Mouse (Mus musculus) adrenal gland, adult 10 weeks (tissue): ENCODE data around the gene Dip2a. TPM values are rescaled to one million over a fixed set of nuclear protein-coding genes. Genes with fewer than 3 reads are reported as not detected.

Experiments used
- polyA plus RNA-seq: library from polyadenylated mRNA; stranded (reverse); fragments of 350-450 nt; fragmentation: Illumina TruSeq; extraction: RNeasy Lipid Tissue Mini Kit (QIAGEN cat#74804); gene quantifications from one replicate; pipeline ENCODE4 v1.2.3, GENCODE M21; 2014; ENCODE audit warnings: low read depth, low replicate concordance

The Dip2a gene
- 13.4 TPM for polyA plus RNA-seq

DNA sequence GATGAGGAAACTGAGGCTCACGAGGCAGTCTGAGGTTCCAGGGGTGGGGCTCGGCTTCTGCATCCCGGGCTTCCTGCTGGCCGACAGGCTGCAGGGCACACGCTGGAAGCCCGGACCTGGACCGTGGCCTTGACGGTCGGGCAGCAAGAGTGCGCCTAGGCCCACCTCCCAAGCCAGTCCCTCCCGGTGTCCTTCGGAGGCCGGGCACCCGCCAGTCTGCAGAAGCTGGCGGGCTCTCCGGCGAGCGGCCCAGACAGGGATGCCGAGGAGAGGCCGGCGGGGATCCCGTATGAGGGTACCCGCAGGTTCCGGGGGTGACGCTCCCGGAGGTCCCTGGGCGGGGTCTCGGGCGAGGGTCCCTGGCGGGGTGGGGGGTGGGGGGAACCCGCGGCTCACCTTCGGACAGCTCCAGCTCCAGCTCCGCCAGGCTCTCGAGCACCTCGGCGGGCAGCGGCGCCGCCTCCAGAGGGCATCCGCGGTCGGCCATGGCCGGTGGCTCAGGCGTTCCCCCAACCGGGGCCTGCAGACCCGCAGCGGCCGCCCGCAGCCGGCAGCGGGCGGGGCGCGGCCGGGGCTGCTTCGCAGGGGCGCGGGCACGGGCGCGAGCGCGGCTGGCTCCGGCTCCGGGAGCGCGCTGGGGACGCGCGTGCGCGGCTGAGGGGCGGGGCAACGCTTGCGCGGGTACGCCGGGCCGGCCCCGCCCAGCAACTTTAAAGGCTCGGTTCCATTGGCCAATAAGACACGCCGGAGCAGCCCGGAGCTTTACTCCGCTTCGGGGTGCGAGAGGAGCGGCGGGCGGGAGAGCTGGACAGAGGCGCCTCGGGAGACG is at the start of gene Dip2a:
Gene Dip2a (minus strand): TSS at position 581 of the 829 bp plus-strand sequence.

DNA sequence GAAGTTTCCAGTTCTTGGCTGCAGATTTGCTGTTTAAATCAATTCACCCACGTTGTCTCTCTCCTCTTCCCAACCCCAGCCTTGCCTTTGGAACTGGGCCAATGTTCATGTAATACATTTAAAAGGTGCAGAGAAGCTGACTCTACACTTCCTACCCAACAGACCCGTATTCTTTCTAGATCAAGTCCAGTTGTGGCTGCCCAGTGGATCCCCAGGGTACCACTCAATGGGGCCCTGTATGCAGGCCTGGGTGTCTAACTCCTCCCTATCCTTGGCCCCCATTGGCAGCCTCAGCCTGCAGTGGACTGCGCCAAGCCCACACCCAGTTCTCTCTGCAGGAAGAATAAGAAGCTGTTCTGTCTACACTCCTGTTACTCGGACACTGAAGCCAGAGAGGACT is 91.6 kb downstream of the Dip2a start, which contains the start of gene S100b:
Gene S100b (plus strand): TSS at position 318 of the 400 bp plus-strand sequence.

DNA sequence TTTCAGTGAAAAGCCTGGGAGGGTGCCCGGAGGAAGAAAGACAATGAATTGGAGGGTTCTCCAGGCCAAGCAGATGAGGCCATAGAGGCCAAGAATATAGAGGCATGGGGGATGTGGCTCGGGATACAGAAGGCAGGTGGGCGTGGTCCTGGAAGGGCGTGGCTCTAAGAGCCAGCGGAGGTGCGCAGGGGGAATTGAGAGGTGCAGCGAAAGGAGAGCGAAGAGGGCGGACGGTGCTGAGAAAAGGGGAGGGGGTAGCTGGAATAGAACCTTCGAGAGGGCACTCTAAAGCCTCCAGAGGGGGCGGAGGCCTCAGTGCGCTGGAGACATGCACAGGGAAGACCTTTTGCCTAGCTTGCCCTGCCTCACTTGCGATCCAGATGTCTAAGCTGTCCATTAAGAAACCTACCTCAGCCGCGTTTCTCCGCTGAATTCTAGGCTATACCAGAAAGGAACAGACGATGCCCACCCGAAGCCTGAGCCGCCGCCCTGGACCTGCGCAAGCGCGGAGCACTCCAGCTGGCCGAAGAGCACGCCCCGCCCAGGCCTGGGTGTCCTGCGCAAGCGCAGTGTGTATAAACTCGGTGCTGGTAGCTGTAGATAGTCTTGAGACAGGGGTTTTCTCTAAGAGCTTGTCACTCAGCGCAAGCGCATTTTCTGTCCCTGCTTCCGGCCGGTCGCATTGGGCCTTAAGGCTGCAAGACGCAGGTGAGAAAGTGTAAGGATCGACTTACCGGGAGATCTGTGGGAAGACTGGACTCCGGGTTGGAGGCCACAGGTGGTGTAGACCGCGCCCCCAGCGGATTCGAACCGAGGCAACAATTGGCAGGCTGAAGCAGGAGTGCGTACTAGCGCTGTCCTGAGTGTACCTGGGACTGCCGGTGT is 107.5 kb downstream of the Dip2a start, which contains the start of gene Prmt2:
Gene Prmt2 (minus strand): TSS at position 525 of the 885 bp plus-strand sequence.

Other genes starting within 250 kb of the Dip2a start
- not detected for gene Slc5a4b, start 234.3 kb downstream of the Dip2a start, polyA plus RNA-seq
- not detected for gene Slc5a4a, start 197.8 kb downstream of the Dip2a start, polyA plus RNA-seq
- gene Prmt2, start 107.4 kb downstream of the Dip2a start, polyA plus RNA-seq, result 3.8 TPM
- 1.5 TPM for gene S100b, start 91.4 kb downstream of the Dip2a start, polyA plus RNA-seq
- gene AC141477.1, start 95.2 kb upstream of the Dip2a start, polyA plus RNA-seq, result not detected
- gene Pcnt, start 97.5 kb upstream of the Dip2a start, polyA plus RNA-seq, result 7.3 TPM
- not detected for gene 2610028H24Rik, start 103.8 kb upstream of the Dip2a start, polyA plus RNA-seq
- gene Mcm3ap, start 123.6 kb upstream of the Dip2a start, polyA plus RNA-seq, result 12.1 TPM
- gene Ybey, start 123.8 kb upstream of the Dip2a start, polyA plus RNA-seq, result 2.4 TPM
- 11.6 TPM for gene Lss, start 186.3 kb upstream of the Dip2a start, polyA plus RNA-seq
- not detected for gene Spatc1l, start 217.0 kb upstream of the Dip2a start, polyA plus RNA-seq
- not detected for gene Ftcd, start 230.4 kb upstream of the Dip2a start, polyA plus RNA-seq